Mouse (Mus musculus) brain, embryonic 14.5 days (tissue): ENCODE measurements around the gene Inafm1.

ENCODE experiments used
- CTCF ChIP-seq: fragments of 200-500 bp; IDR thresholded peaks from 2 replicates; pipeline ENCODE4 v1.5.1; 2012; ENCODE audit warnings: inconsistent platforms, mild to moderate bottlenecking, moderate library complexity, borderline replicate concordance; ENCODE audit not compliant: insufficient read depth, insufficient read length; ENCODE audit errors: extremely low read depth
- POLR2A ChIP-seq: fragments of 200-500 bp; IDR thresholded peaks from 2 replicates; pipeline ENCODE4 v1.6.1; 2012; ENCODE audit warnings: mild to moderate bottlenecking, inconsistent platforms, borderline replicate concordance; ENCODE audit not compliant: poor library complexity, insufficient read depth, insufficient read length, severe bottlenecking; ENCODE audit errors: extremely low read depth

DNA sequence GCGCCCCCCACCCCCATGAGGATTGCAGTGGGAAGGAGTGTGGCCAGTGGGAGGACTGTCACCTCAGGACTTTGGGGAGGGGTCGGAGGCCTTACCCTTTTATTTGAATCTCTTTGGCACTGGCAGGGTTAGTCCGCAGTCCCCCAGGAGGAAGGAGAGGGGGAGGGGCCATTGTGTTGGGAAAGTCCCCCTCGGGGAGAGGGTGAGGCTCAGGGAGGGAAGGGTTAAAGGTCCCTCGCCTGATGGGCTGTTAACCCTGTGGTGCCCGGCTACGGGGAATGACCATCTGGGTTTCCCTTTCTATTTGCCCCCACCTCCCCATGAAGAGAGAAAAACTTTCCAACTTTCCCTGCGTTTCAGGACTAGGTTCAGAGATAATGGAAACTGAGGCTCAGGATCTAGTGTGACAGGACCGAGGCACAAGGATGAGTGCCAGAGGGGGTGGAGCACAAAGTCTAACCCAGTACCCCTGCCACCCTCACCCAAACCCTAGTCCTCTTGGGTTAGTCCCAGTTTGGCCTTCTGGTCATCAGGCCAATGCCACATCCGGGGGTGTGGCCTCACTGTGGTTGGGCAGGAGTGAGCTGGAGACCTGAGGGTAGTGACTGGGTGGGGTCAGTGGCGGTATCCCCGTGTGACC lies 39.4 kb upstream of the Inafm1 start:
- TF ChIP-seq POLR2A (no peak), CTCF (no peak)
